Mouse (Mus musculus): Measurements from ENCODE around the gene Ntn5. TPM values are rescaled to one million over a fixed set of nuclear protein-coding genes. Genes with fewer than 3 reads are reported as not detected.
A peak's percentile ranks its signal among the peaks of the same experiment; 100 is the strongest.

Ntn5 gene
- polyA plus RNA-seq, 1 experiment from 2014 or later, result 0.95 TPM

DNA sequence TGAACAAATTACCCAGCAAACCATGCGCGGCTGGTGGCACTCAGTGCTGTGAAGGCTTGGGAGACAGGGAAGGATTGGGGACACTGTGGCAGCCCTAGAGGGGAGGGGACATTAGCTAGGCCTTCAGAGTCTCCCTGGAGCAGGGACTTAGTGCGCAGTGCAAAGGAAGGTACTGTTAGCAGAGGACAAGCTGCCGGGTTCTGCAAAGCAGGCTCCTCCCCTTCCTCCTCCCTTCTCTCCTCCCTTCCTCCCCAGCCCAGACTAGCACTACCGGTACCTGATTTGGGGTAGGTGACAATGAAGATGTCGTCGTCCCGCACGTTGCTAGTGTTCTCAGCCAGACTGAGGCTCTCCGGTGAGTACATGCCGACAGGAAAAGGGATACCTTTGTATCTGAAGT is 58.0 kb downstream of the Ntn5 start:
- H3K36me3 ChIP-seq (ENCODE audit: control insufficient read depth, insufficient read depth, low read length), result no peaks in the 10 kb centered on the region
- peak; percentile 59 for ATAC-seq (ENCODE audit: low read depth)
- H3K4me2 ChIP-seq (ENCODE audit: low read depth, low read length), result peak overlapping the region; percentile 50
- H3K27me3 ChIP-seq (ENCODE audit: control insufficient read depth, insufficient read depth, low read depth, low read length), result no peaks in the 10 kb centered on the region
- no peaks in the 10 kb centered on the region for H3K9me3 ChIP-seq (ENCODE audit: control insufficient read depth, low read length)
- 20% methylated on average over 11 of the region's 11 CpGs for WGBS
- H3K27ac ChIP-seq (ENCODE audit: low read length), result no peak overlapping the region
- peak overlapping the region; percentile 16 for H3K9ac ChIP-seq (ENCODE audit: low read length)
- H3K4me1 ChIP-seq (replicated peaks; ENCODE audit: control insufficient read depth, insufficient read depth, low read length), result 0 out of 2 replicates have a peak, but pooled peaks cover 3% of the 10 kb centered on the region
- peak overlapping the region; percentile 35 for H3K4me3 ChIP-seq (ENCODE audit: low read length)

DNA sequence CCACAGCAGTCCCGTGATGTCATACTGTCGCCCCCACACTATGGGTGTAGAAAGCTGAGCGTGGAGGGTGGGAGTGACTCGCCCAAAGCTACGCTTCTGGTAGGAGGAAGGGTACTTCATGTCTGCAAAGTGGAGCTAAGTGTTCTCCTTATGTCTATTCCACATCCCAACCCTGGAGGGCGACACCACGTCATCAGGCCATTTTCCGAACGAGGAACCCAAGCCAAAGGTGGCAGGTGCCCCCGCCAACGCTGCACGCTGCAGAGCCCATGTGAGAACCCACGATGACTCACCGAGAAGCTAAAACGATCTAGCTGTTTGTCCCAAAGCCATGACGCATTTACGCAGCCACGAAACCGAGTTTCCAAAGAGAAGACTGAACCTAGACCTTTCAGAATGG is 58.5 kb downstream of the Ntn5 start:
- Histone ChIP-seq H3K9ac (ENCODE audit: low read length) (peak overlapping the region; percentile 16), H3K36me3 (ENCODE audit: control insufficient read depth, insufficient read depth, low read length) (no peaks in the 10 kb centered on the region), H3K4me1 (replicated peaks; ENCODE audit: control insufficient read depth, insufficient read depth, low read length) (0 out of 2 replicates have a peak, but pooled peaks cover 3% of the 10 kb centered on the region), H3K27ac (ENCODE audit: low read length) (no peak overlapping the region), H3K27me3 (ENCODE audit: control insufficient read depth, insufficient read depth, low read depth, low read length) (no peaks in the 10 kb centered on the region), H3K4me3 (ENCODE audit: low read length) (peak overlapping the region; percentile 35), H3K9me3 (ENCODE audit: control insufficient read depth, low read length) (no peaks in the 10 kb centered on the region), H3K4me2 (ENCODE audit: low read depth, low read length) (peak overlapping the region; percentile 50)
- ATAC-seq (ENCODE audit: low read depth), result peak; percentile 21; the same call in 1 of the 2 replicates
- 24% methylated on average over 19 of the region's 19 CpGs for WGBS

Other genes with a start within 250 kb of the Ntn5 start
- 53.8 and 54.1 TPM in 2 replicates for gene Gys1, start 249.2 kb upstream of the Ntn5 start, polyA plus RNA-seq (2015; fragmentation: Nextera tagmentation; extraction: Ambion mirVana)
- 159 and 160 TPM in 2 replicates for gene Ruvbl2, start 245.9 kb upstream of the Ntn5 start, polyA plus RNA-seq (2015; fragmentation: Nextera tagmentation; extraction: Ambion mirVana)
- gene Ftl1, start 224.1 kb upstream of the Ntn5 start, polyA plus RNA-seq (2015; fragmentation: Nextera tagmentation; extraction: Ambion mirVana), result 4,912 and 5,024 TPM in 2 replicates
- gene Bax, start 217.1 kb upstream of the Ntn5 start, polyA plus RNA-seq (2015; fragmentation: Nextera tagmentation; extraction: Ambion mirVana), result 135 and 136 TPM in 2 replicates
- 0.39 and 0.57 TPM in 2 replicates for gene Tulp2, start 202.1 kb upstream of the Ntn5 start, polyA plus RNA-seq (2015; fragmentation: Nextera tagmentation; extraction: Ambion mirVana)
- gene Gm45808, start 197.2 kb upstream of the Ntn5 start, polyA plus RNA-seq (2015; fragmentation: Nextera tagmentation; extraction: Ambion mirVana), result not detected in 2 replicates
- gene Dhdh, start 195.2 kb upstream of the Ntn5 start, polyA plus RNA-seq (2015; fragmentation: Nextera tagmentation; extraction: Ambion mirVana), result 3.6 and 3.7 TPM in 2 replicates
- 254 and 266 TPM in 2 replicates for gene Nucb1, start 173.6 kb upstream of the Ntn5 start, polyA plus RNA-seq (2015; fragmentation: Nextera tagmentation; extraction: Ambion mirVana)
- gene Ppp1r15a, start 157.8 kb upstream of the Ntn5 start, polyA plus RNA-seq (2015; fragmentation: Nextera tagmentation; extraction: Ambion mirVana), result 22.4 and 29.0 TPM in 2 replicates
- 2.3 and 3.4 TPM in 2 replicates for gene Plekha4, start 157.7 kb upstream of the Ntn5 start, polyA plus RNA-seq (2015; fragmentation: Nextera tagmentation; extraction: Ambion mirVana)
- 0.72 and 0.84 TPM in 2 replicates for gene Hsd17b14, start 129.1 kb upstream of the Ntn5 start, polyA plus RNA-seq (2015; fragmentation: Nextera tagmentation; extraction: Ambion mirVana)
- gene Bcat2, start 113.9 kb upstream of the Ntn5 start, polyA plus RNA-seq (2015; fragmentation: Nextera tagmentation; extraction: Ambion mirVana), result 59.5 and 60.0 TPM in 2 replicates
- gene Fgf21, start 68.5 kb upstream of the Ntn5 start, polyA plus RNA-seq (2015; fragmentation: Nextera tagmentation; extraction: Ambion mirVana), result 0.16 and 0.91 TPM in 2 replicates
- gene Fut1, start 66.7 kb upstream of the Ntn5 start, polyA plus RNA-seq (2015; fragmentation: Nextera tagmentation; extraction: Ambion mirVana), result 0.26 and 0.70 TPM in 2 replicates
- 0.16 and 0.21 TPM in 2 replicates for gene Izumo1, start 62.2 kb upstream of the Ntn5 start, polyA plus RNA-seq (2015; fragmentation: Nextera tagmentation; extraction: Ambion mirVana)
- 16.1 and 16.4 TPM in 2 replicates for gene Rasip1, start 56.5 kb upstream of the Ntn5 start, polyA plus RNA-seq (2015; fragmentation: Nextera tagmentation; extraction: Ambion mirVana)
- gene Mamstr, start 44.0 kb upstream of the Ntn5 start, polyA plus RNA-seq (2015; fragmentation: Nextera tagmentation; extraction: Ambion mirVana), result 10.6 and 11.5 TPM in 2 replicates
- 0.60 and 0.70 TPM in 2 replicates for gene Fut2, start 17.6 kb upstream of the Ntn5 start, polyA plus RNA-seq (2015; fragmentation: Nextera tagmentation; extraction: Ambion mirVana)
- 0.74 and 0.84 TPM in 2 replicates for gene Sec1, start 10.4 kb downstream of the Ntn5 start, polyA plus RNA-seq (2015; fragmentation: Nextera tagmentation; extraction: Ambion mirVana)
- 2.3 and 3.3 TPM in 2 replicates for gene Car11, start 15.8 kb downstream of the Ntn5 start, polyA plus RNA-seq (2015; fragmentation: Nextera tagmentation; extraction: Ambion mirVana)
- gene Dbp, start 21.1 kb downstream of the Ntn5 start, polyA plus RNA-seq (2015; fragmentation: Nextera tagmentation; extraction: Ambion mirVana), result 1.5 and 1.7 TPM in 2 replicates
- 984 and 1,005 TPM in 2 replicates for gene Rpl18, start 31.4 kb downstream of the Ntn5 start, polyA plus RNA-seq (2015; fragmentation: Nextera tagmentation; extraction: Ambion mirVana)
- 28.9 TPM in 2 replicates for gene Sphk2, start 34.0 kb downstream of the Ntn5 start, polyA plus RNA-seq (2015; fragmentation: Nextera tagmentation; extraction: Ambion mirVana)
- 2.0 and 2.1 TPM in 2 replicates for gene Fam83e, start 37.2 kb downstream of the Ntn5 start, polyA plus RNA-seq (2015; fragmentation: Nextera tagmentation; extraction: Ambion mirVana)
- not detected in 2 replicates for gene Spaca4, start 41.8 kb downstream of the Ntn5 start, polyA plus RNA-seq (2015; fragmentation: Nextera tagmentation; extraction: Ambion mirVana)
- 0.72 and 1.0 TPM in 2 replicates for gene Lmtk3, start 99.7 kb downstream of the Ntn5 start, polyA plus RNA-seq (2015; fragmentation: Nextera tagmentation; extraction: Ambion mirVana)
- gene Sult2b1, start 100.6 kb downstream of the Ntn5 start, polyA plus RNA-seq (2015; fragmentation: Nextera tagmentation; extraction: Ambion mirVana), result 6.6 and 7.9 TPM in 2 replicates
- 108 and 112 TPM in 2 replicates for gene Cyth2, start 130.6 kb downstream of the Ntn5 start, polyA plus RNA-seq (2015; fragmentation: Nextera tagmentation; extraction: Ambion mirVana)
- gene Kcnj14, start 140.8 kb downstream of the Ntn5 start, polyA plus RNA-seq (2015; fragmentation: Nextera tagmentation; extraction: Ambion mirVana), result 0.68 and 1.3 TPM in 2 replicates
- 50.0 and 51.4 TPM in 2 replicates for gene Grwd1, start 146.9 kb downstream of the Ntn5 start, polyA plus RNA-seq (2015; fragmentation: Nextera tagmentation; extraction: Ambion mirVana)
- 76.6 and 76.7 TPM in 2 replicates for gene Kdelr1, start 188.8 kb downstream of the Ntn5 start, polyA plus RNA-seq (2015; fragmentation: Nextera tagmentation; extraction: Ambion mirVana)
- gene Grin2d, start 194.4 kb downstream of the Ntn5 start, polyA plus RNA-seq (2015; fragmentation: Nextera tagmentation; extraction: Ambion mirVana), result 0.34 and 0.40 TPM in 2 replicates
- gene Syngr4, start 212.7 kb downstream of the Ntn5 start, polyA plus RNA-seq (2015; fragmentation: Nextera tagmentation; extraction: Ambion mirVana), result 0.26 and 1.9 TPM in 2 replicates
- gene Tmem143, start 212.9 kb downstream of the Ntn5 start, polyA plus RNA-seq (2015; fragmentation: Nextera tagmentation; extraction: Ambion mirVana), result 4.6 and 5.6 TPM in 2 replicates
- 177 and 189 TPM in 2 replicates for gene Emp3, start 237.4 kb downstream of the Ntn5 start, polyA plus RNA-seq (2015; fragmentation: Nextera tagmentation; extraction: Ambion mirVana)
- gene Ccdc114, start 240.1 kb downstream of the Ntn5 start, polyA plus RNA-seq (2015; fragmentation: Nextera tagmentation; extraction: Ambion mirVana), result 9.6 and 11.3 TPM in 2 replicates

Measured in lung, embryonic 16.5 days (tissue).